Mouse (Mus musculus) neural tube, embryonic 12.5 days (tissue): Measurements from ENCODE around the gene Tars. TPM values are rescaled to one million over a fixed set of nuclear protein-coding genes. Genes with fewer than 3 reads are reported as not detected.

Source experiments
- ATAC-seq: fragments of 200-750 bp; cut with Nextera tagmentation; 2 replicates; pipeline ENCODE4 v1.8.0; 2017; ENCODE audit warnings: low read depth, mild to moderate bottlenecking, moderate TSS enrichment, moderate library complexity; ENCODE audit not compliant: low FRiP score
- H3K27ac ChIP-seq: fragments of 300-500 bp; sonication (generic); 2 replicates; pipeline ENCODE4 v1.5.1; 2016
- H3K27me3 ChIP-seq: fragments of 300-500 bp; sonication (generic); replicated peaks from 2 replicates; pipeline ENCODE4 v1.6.1; 2016; ENCODE audit warnings: mild to moderate bottlenecking
- H3K36me3 ChIP-seq: fragments of 300-500 bp; sonication (generic); 2 replicates; pipeline ENCODE4 v1.6.1; 2016; ENCODE audit warnings: mild to moderate bottlenecking
- H3K4me1 ChIP-seq: fragments of 300-500 bp; sonication (generic); 2 replicates; pipeline ENCODE4 v1.6.1; 2016
- H3K4me2 ChIP-seq: fragments of 300-500 bp; sonication (generic); replicated peaks from 2 replicates; pipeline ENCODE4 v1.6.1; 2016; ENCODE audit warnings: mild to moderate bottlenecking
- H3K4me3 ChIP-seq: fragments of 300-500 bp; sonication (generic); 2 replicates; pipeline ENCODE4 v1.5.1; 2016
- H3K9ac ChIP-seq: fragments of 300-500 bp; sonication (generic); 2 replicates; pipeline ENCODE4 v1.6.1; 2016; ENCODE audit warnings: mild to moderate bottlenecking
- H3K9me3 ChIP-seq: fragments of 300-500 bp; sonication (generic); 2 replicates; pipeline ENCODE4 v1.6.1; 2016; ENCODE audit warnings: mild to moderate bottlenecking
- WGBS: fragments of 180-500 bp; shearing (Covaris S2); methylation state at CpG from one replicate; pipeline ENCODE4 v1.1.7; 2016; 5-methylcytosine and 5-hydroxymethylcytosine counted together
- polyA plus RNA-seq: library from polyadenylated mRNA; unstranded; fragments of >200 nt; fragmentation: Nextera tagmentation; extraction: Ambion mirVana; gene quantifications from 2 replicates; pipeline ENCODE4 v1.2.1, GENCODE M21; 2016

Gene Tars
- polyA plus RNA-seq, 1 experiment from 2014 or later: 81.3 TPM

- no peak overlapping the region for H3K4me3 ChIP-seq
- no peaks in the 10 kb centered on the region for H3K36me3 ChIP-seq
- no peaks in the 10 kb centered on the region for H3K27me3 ChIP-seq
- no peak overlapping the region for H3K27ac ChIP-seq
- ATAC-seq: no peak
- WGBS: 54% methylated on average over 3 of the region's 3 CpGs
- H3K4me2 ChIP-seq: no peak overlapping the region
- H3K4me1 ChIP-seq: no peaks in the 10 kb centered on the region
- no peak overlapping the region for H3K9ac ChIP-seq
- H3K9me3 ChIP-seq: no peaks in the 10 kb centered on the region
These were observed 43.6 kb downstream of the Tars start for GRCm38 (mm10) chr15:11355865-11356264.

DNA sequence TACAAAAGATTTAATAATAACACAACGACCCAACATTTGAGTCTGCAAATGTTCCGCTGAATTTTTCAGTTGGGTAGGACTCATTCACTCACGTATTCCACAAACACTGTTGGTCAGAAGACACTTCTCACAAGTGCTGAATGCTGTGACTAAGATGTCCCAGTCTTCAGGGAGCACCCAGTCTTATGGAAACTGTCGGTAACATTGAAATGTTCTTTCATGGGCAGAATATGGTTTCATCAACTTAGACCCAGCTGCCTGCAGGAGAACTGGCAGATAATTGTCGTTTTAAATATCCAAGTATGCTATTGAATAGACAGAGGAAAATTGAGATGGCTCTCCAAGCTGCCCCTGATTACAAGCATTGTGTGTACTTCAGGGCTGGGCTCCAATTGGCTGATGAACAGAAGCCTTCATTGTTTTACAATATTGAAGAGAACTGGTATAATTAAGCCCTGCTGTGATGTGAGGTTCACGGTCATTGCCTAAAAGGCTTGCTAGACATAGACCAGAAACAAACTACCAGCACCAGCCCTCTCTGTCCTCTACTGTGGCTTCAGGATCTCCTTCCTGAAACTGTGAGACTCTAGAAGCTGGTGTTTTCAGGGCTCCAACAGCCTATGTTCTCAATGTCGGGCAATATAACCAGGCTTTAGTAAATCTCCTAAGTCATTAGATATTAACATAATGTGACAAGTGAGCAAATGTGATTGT is 59.8 kb downstream of the Tars start:
- H3K4me3 ChIP-seq: no peak overlapping the region
- no peak for ATAC-seq
- no peak overlapping the region for H3K4me2 ChIP-seq
- no peaks in the 10 kb centered on the region for H3K36me3 ChIP-seq
- WGBS: 85% methylated on average over 7 of the region's 7 CpGs
- no peak overlapping the region for H3K27ac ChIP-seq
- H3K27me3 ChIP-seq: no peaks in the 10 kb centered on the region
- H3K9ac ChIP-seq: no peak overlapping the region
- no peaks in the 10 kb centered on the region for H3K9me3 ChIP-seq
- H3K4me1 ChIP-seq: no peaks in the 10 kb centered on the region
